Mouse (Mus musculus) CD4-positive, CD25-positive, alpha-beta regulatory T cell (primary cell): ENCODE data around the gene 1700016D06Rik. TPM values are rescaled to one million over a fixed set of nuclear protein-coding genes. Genes with fewer than 3 reads are reported as not detected.

Experiments used
- polyA plus RNA-seq: library from polyadenylated mRNA; unstranded; fragments of 100-300 nt; shearing (Covaris generic); gene quantifications from one replicate; pipeline ENCODE4 v1.2.1, GENCODE M21; 2017

The 1700016D06Rik gene
- polyA plus RNA-seq, result not detected

DNA sequence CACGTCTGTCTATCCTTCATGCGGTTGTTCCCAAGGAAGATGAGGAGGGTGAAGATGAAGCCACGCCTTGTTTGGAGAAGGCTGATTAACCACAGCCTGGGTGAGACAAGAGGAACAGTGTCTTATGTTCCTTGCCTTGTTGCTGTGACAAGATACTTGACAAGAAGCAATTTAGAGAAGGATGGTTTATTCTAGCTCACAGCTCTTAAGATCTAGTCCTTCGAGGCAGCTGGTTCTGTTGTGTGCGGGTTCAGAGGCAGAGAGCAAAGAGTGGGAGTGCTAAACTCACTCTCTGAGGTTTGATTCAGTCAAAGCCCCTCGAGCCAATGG is at the start of gene 1700016D06Rik:
1700016D06Rik (minus strand) TSS at position 31 of the 330 bp plus-strand sequence.

GRCm38 (mm10) chr8:11727651-11728481 is 27.0 kb upstream of the 1700016D06Rik start, which contains the start of gene Arhgef7:
TSS of gene Arhgef7 (plus strand) at chr8:11727721.

GRCm38 (mm10) chr8:11635611-11636081 is 65.2 kb downstream of the 1700016D06Rik start, which contains the start of gene Ankrd10:
TSS of gene Ankrd10 (minus strand) at chr8:11635757.

Other genes starting within 250 kb of the 1700016D06Rik start
- 5.2 TPM for gene Rab20, start 222.4 kb downstream of the 1700016D06Rik start, polyA plus RNA-seq
- gene Naxd, start 203.6 kb downstream of the 1700016D06Rik start, polyA plus RNA-seq, result 75.9 TPM
- 36.9 TPM for gene Cars2, start 150.3 kb downstream of the 1700016D06Rik start, polyA plus RNA-seq
- gene Ing1, start 145.5 kb downstream of the 1700016D06Rik start, polyA plus RNA-seq, result 91.8 TPM
- 116 TPM for gene Ankrd10, start 65.3 kb downstream of the 1700016D06Rik start, polyA plus RNA-seq
- 19.4 TPM for gene Arhgef7, start 26.7 kb upstream of the 1700016D06Rik start, polyA plus RNA-seq
- 0.39 TPM for gene Tex29, start 139.4 kb upstream of the 1700016D06Rik start, polyA plus RNA-seq